ENCODE assay signal across 8 mouse cellular contexts in genomic region chr10:24753536-24754250, GRCm38 (mm10). TPM values are rescaled to one million over a fixed set of nuclear protein-coding genes. Genes with fewer than 3 reads are reported as not detected.
DNase-seq lines count a peak whose midpoint lies in the region; ATAC-seq lines count a peak whose summit lies in the region.

No protein-coding gene starts in this region.

- peak overlapping the region; percentile 46 for H3K4me2 ChIP-seq in kidney, embryonic 15.5 days
- peak overlapping the region; percentile 1; the same call in 1 of the 2 replicates for H3K4me2 ChIP-seq in embryonic facial prominence, embryonic 11.5 days (ENCODE audit: low read depth, low read length)
- H3K4me2 ChIP-seq in intestine, embryonic 16.5 days (ENCODE audit: low read depth, low read length): peak overlapping the region; percentile 21
- peak overlapping the region; percentile 36; the same call in 1 of the 2 replicates for H3K4me2 ChIP-seq in midbrain, embryonic 14.5 days (ENCODE audit: low read length)

- H3K9me3 ChIP-seq in kidney, embryonic 15.5 days (replicated peaks): no peaks in the 10 kb centered on the region
- H3K9me3 ChIP-seq in embryonic facial prominence, embryonic 11.5 days (replicated peaks; ENCODE audit: control insufficient read depth, low read length): no peaks in the 10 kb centered on the region
- H3K9me3 ChIP-seq in intestine, embryonic 16.5 days (ENCODE audit: control insufficient read depth, low read length): no peaks in the 10 kb centered on the region
- H3K9me3 ChIP-seq in midbrain, embryonic 14.5 days (ENCODE audit: control insufficient read depth, low read length): no peaks in the 10 kb centered on the region

- WGBS in kidney, embryonic 15.5 days: 64% methylated on average over 16 of the region's 16 CpGs
- 73% methylated on average over 16 of the region's 16 CpGs for WGBS in embryonic facial prominence, embryonic 11.5 days
- WGBS in intestine, embryonic 16.5 days: 48% methylated on average over 16 of the region's 16 CpGs
- 83% methylated on average over 16 of the region's 16 CpGs for WGBS in midbrain, embryonic 14.5 days

- DNase-seq in kidney, postnatal 4 days: no peak
- DNase-seq in embryonic facial prominence, embryonic 11.5 days (ENCODE audit: low spot score): no peak
- DNase-seq in midbrain, embryonic 14.5 days: no peak
- no peak for DNase-seq in left cerebral cortex, adult 18-20 months (ENCODE audit: low spot score in 2 of 2)
- DNase-seq in frontal cortex, postnatal 14 days (ENCODE audit: low spot score in 2 of 2): no peak
- DNase-seq in adrenal gland, postnatal 25 days: no peak

- H3K27me3 ChIP-seq in kidney, embryonic 15.5 days: no peaks in the 10 kb centered on the region
- H3K27me3 ChIP-seq in embryonic facial prominence, embryonic 11.5 days (ENCODE audit: control insufficient read depth, insufficient read depth, low read length): no peaks in the 10 kb centered on the region
- no peaks in the 10 kb centered on the region for H3K27me3 ChIP-seq in intestine, embryonic 16.5 days (replicated peaks; ENCODE audit: control insufficient read depth, insufficient read depth, low read length)
- no peaks in the 10 kb centered on the region for H3K27me3 ChIP-seq in midbrain, embryonic 14.5 days (ENCODE audit: control insufficient read depth, insufficient read depth, low read length)

- H3K36me3 ChIP-seq in kidney, embryonic 15.5 days: no peaks in the 10 kb centered on the region
- H3K36me3 ChIP-seq in embryonic facial prominence, embryonic 11.5 days (replicated peaks; ENCODE audit: control insufficient read depth, insufficient read depth, low read depth, low read length): no peaks in the 10 kb centered on the region
- H3K36me3 ChIP-seq in intestine, embryonic 16.5 days (ENCODE audit: control insufficient read depth, insufficient read depth, low read length): no peaks in the 10 kb centered on the region
- H3K36me3 ChIP-seq in midbrain, embryonic 14.5 days (ENCODE audit: control insufficient read depth, insufficient read depth, low read length): no peaks in the 10 kb centered on the region

- no peak overlapping the region for H3K9ac ChIP-seq in kidney, embryonic 15.5 days
- no peak overlapping the region for H3K9ac ChIP-seq in embryonic facial prominence, embryonic 11.5 days (replicated peaks; ENCODE audit: low read length)
- H3K9ac ChIP-seq in intestine, embryonic 16.5 days (ENCODE audit: low read depth, low read length): peak overlapping the region; percentile 57
- no peak overlapping the region for H3K9ac ChIP-seq in midbrain, embryonic 14.5 days (replicated peaks; ENCODE audit: low read length)

- H3K4me1 ChIP-seq in kidney, embryonic 15.5 days: no peaks in the 10 kb centered on the region
- H3K4me1 ChIP-seq in embryonic facial prominence, embryonic 11.5 days (ENCODE audit: control insufficient read depth, insufficient read depth, low read length): no peaks in the 10 kb centered on the region; the same call in 1 of the 2 replicates
- H3K4me1 ChIP-seq in intestine, embryonic 16.5 days (ENCODE audit: control insufficient read depth, insufficient read depth, low read length): peaks cover 6% of the 10 kb centered on the region; the same call in 1 of the 2 replicates
- H3K4me1 ChIP-seq in midbrain, embryonic 14.5 days (ENCODE audit: control insufficient read depth, insufficient read depth, low read length): no peaks in the 10 kb centered on the region

- no peak for ATAC-seq in kidney, embryonic 15.5 days (replicated peaks; ENCODE audit: low FRiP score)
- no peak for ATAC-seq in embryonic facial prominence, embryonic 11.5 days (replicated peaks; ENCODE audit: insufficient number of reproducible peaks, low FRiP score, low TSS enrichment, low read depth)
- ATAC-seq in intestine, embryonic 16.5 days: peak; percentile 66
- no peak for ATAC-seq in midbrain, embryonic 14.5 days (ENCODE audit: low FRiP score, low TSS enrichment)

- no peak overlapping the region for H3K27ac ChIP-seq in kidney, embryonic 15.5 days
- no peak overlapping the region for H3K27ac ChIP-seq in embryonic facial prominence, embryonic 11.5 days (replicated peaks; ENCODE audit: low read depth, low read length)
- H3K27ac ChIP-seq in intestine, embryonic 16.5 days (ENCODE audit: low read length): peak overlapping the region; percentile 68
- H3K27ac ChIP-seq in midbrain, embryonic 14.5 days (replicated peaks; ENCODE audit: low read depth, low read length): no peak overlapping the region

- peak overlapping the region; percentile 35 for H3K4me3 ChIP-seq in kidney, embryonic 15.5 days (replicated peaks)
- no peak overlapping the region; the same call in 1 of the 2 replicates for H3K4me3 ChIP-seq in embryonic facial prominence, embryonic 11.5 days (ENCODE audit: low read depth, low read length)
- H3K4me3 ChIP-seq in intestine, embryonic 16.5 days (ENCODE audit: low read length): peak overlapping the region; percentile 37
- H3K4me3 ChIP-seq in midbrain, embryonic 14.5 days (replicated peaks; ENCODE audit: low read depth, low read length): no peak overlapping the region

RNA-seq across cellular contexts. Expression of gene Enpp1, which starts 41.7 kb away (rescaled TPM):
- polyA plus RNA-seq in kidney, embryonic 15.5 days (2015; fragmentation: Nextera tagmentation; extraction: Ambion mirVana): 3.9 and 4.1 TPM in 2 replicates
- polyA plus RNA-seq in embryonic facial prominence, embryonic 11.5 days (2014; fragmentation: Nextera tagmentation; extraction: Ambion mirVana): 0.68 and 1.4 TPM in 2 replicates
- polyA plus RNA-seq in intestine, embryonic 16.5 days (2015; fragmentation: Nextera tagmentation; extraction: Ambion mirVana): 10.1 and 11.9 TPM in 2 replicates
- polyA plus RNA-seq in midbrain, embryonic 14.5 days (2014; fragmentation: Nextera tagmentation; extraction: Ambion mirVana): 0.55 and 4.2 TPM in 2 replicates
- total RNA-seq in left cerebral cortex, adult 18-20 months (2021): 1 to 10 TPM; 4.1 to 4.6 TPM
- total RNA-seq in adrenal gland, postnatal 25 days (2021): 2.0 and 2.5 TPM in 2 replicates

Comparison
In these comparisons a context has a peak if more than half of its experiments do, and no peak if none do; other contexts are left out.
1. H3K4me3 ChIP-seq: peak in kidney, embryonic 15.5 days (single experiment) and intestine, embryonic 16.5 days (single experiment); none in embryonic facial prominence, embryonic 11.5 days (single experiment) and midbrain, embryonic 14.5 days (single experiment).
2. Peak in every context shown above with its lines, with median percentiles within 50 percentile points of each other: H3K4me2 ChIP-seq.